Mouse (Mus musculus) ovary, postnatal 36 days (tissue): ENCODE results near the gene Clns1a.

Experiments used
- DNase-seq: peaks from one replicate; pipeline ENCODE4 v3.0.0; 2022; ENCODE audit warnings: low spot score, mixed read lengths

The Clns1a gene

DNA sequence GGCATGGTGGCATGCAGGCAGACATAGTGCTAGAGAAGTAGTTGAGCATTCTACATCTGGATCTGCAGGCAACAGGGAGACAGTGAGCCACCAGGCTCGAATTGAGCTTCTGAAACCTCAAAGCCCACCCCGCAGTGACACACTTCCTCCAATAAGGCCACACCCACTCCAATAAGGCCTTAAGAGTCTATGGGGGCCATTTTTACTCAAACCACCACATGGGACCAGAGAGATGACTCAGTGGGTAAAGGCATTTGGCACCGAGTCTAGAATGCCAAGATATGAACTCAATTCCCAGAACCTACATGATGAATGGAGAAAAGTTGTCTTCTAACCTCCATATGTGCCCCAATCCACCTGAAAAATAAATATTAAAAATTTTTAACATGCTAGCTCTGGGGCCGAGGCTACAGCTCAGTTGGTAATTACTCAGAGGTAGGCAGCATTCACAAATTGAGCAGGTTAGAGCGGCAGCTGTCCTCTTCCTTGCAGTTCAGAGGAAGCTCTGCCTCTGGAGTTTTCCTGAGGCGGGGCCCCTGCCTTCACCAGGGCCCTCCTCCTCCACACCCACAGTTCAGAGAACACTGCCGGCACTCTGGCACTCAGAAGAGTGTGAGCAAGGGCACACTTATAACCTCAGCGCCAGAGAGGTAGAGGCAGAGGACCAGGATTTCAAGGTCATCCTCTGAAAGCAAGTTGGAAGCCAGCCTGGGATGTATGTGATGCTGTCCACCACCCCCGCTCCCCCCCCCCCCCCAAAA, 70.2 kb downstream of the Clns1a start:
- DNase-seq, result no peak

DNA sequence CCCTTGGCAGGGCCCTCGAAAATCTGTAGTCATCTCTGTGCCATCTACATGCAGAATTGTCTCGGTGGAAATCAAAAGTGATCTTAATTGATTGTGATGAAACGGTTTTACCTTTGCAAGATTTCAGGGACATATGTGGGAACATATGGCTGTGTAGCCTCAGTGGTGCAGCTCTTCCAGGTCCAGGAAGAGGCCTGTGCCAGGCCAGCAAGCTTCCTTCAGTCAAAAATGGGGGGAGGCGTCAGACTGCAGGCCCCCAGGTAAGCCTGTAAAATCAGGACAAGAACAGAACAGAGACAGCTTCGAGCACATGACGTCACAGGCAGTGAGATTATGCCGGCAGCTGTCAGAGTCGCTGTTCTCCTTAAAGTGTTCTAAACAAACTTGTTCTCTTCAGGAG, 71.4 kb downstream of the Clns1a start:
- no peak for DNase-seq

DNA sequence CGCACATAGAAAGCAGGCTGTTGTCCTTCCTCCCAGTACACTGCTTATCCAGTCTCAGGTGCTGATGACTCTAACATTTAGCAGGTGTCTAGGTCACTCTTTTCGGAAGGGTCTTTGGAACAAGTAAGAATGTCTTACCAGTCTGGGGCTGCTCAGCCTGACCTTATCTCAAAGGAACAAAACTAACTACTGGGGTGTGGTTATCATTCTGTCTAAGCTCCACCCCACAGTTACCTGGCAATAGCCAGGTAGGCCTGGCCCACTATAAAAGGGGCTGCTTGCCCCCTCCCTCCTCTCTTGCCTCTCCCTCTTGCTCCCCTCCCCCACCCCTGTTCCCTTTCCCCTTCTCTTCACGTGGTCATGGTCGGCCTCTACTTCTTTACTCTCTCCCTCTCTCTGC, 72.6 kb downstream of the Clns1a start:
- DNase-seq, result no peak
